Mouse (Mus musculus): ENCODE measurements around the gene Paqr8.
A peak's percentile ranks its signal among the peaks of the same experiment; 100 is the strongest.

Paqr8 gene

GRCm38 (mm10) chr1:20890404-20890921, at the start of gene Paqr8:
TSS of gene Paqr8 (plus strand) at chr1:20890606.
- peak; percentile 69 for DNase-seq (ENCODE audit: low read depth, low spot score)

GRCm38 (mm10) chr1:20856924-20857902, 33.2 kb upstream of the Paqr8 start:
- no peak for DNase-seq (ENCODE audit: low read depth, low spot score)

- no peak for DNase-seq (ENCODE audit: low read depth, low spot score)
Measured at GRCm38 (mm10) chr1:20860775-20861174, 29.6 kb upstream of the Paqr8 start.

- no peak for DNase-seq (ENCODE audit: low read depth, low spot score)
Measured at GRCm38 (mm10) chr1:20861865-20862264, 28.5 kb upstream of the Paqr8 start.

- DNase-seq (ENCODE audit: low read depth, low spot score), result no peak
Measured at GRCm38 (mm10) chr1:20863452-20864172, 26.8 kb upstream of the Paqr8 start.

- DNase-seq (ENCODE audit: low read depth, low spot score), result no peak
Measured at GRCm38 (mm10) chr1:20867241-20867902, 23.0 kb upstream of the Paqr8 start.

- no peak for DNase-seq (ENCODE audit: low read depth, low spot score)
Measured at GRCm38 (mm10) chr1:20868036-20868435, 22.4 kb upstream of the Paqr8 start.

- no peak for DNase-seq (ENCODE audit: low read depth, low spot score)
Measured at GRCm38 (mm10) chr1:20870887-20871286, 19.5 kb upstream of the Paqr8 start.

GRCm38 (mm10) chr1:20872496-20872895, 17.9 kb upstream of the Paqr8 start:
- no peak for DNase-seq (ENCODE audit: low read depth, low spot score)

GRCm38 (mm10) chr1:20874061-20874460, 16.3 kb upstream of the Paqr8 start:
- DNase-seq (ENCODE audit: low read depth, low spot score), result peak; percentile 52

GRCm38 (mm10) chr1:20877355-20877754, 13.1 kb upstream of the Paqr8 start:
- no peak for DNase-seq (ENCODE audit: low read depth, low spot score)

GRCm38 (mm10) chr1:20879361-20879760, 11.0 kb upstream of the Paqr8 start:
- DNase-seq (ENCODE audit: low read depth, low spot score), result no peak

- DNase-seq (ENCODE audit: low read depth, low spot score), result no peak
Measured at GRCm38 (mm10) chr1:20883079-20883478, 7.3 kb upstream of the Paqr8 start.

GRCm38 (mm10) chr1:20889677-20890403, 566 bp upstream of the Paqr8 start:
- DNase-seq (ENCODE audit: low read depth, low spot score), result no peak

GRCm38 (mm10) chr1:20890941-20891399, 564 bp downstream of the Paqr8 start:
- DNase-seq (ENCODE audit: low read depth, low spot score), result peak; percentile 64

GRCm38 (mm10) chr1:20893059-20893458, 2.7 kb downstream of the Paqr8 start:
- no peak for DNase-seq (ENCODE audit: low read depth, low spot score)

GRCm38 (mm10) chr1:20898391-20898790, 8.0 kb downstream of the Paqr8 start:
- no peak for DNase-seq (ENCODE audit: low read depth, low spot score)

- DNase-seq (ENCODE audit: low read depth, low spot score), result no peak
Measured at GRCm38 (mm10) chr1:20900336-20900735, 9.9 kb downstream of the Paqr8 start.

- no peak for DNase-seq (ENCODE audit: low read depth, low spot score)
Measured at GRCm38 (mm10) chr1:20905501-20906127, 15.2 kb downstream of the Paqr8 start.

- DNase-seq (ENCODE audit: low read depth, low spot score), result peak; percentile 95
Measured at GRCm38 (mm10) chr1:20906128-20906515, 15.7 kb downstream of the Paqr8 start.

- no peak for DNase-seq (ENCODE audit: low read depth, low spot score)
Measured at GRCm38 (mm10) chr1:20908541-20908940, 18.1 kb downstream of the Paqr8 start.

Measured in telencephalon, adult 2 months (tissue).